Mouse (Mus musculus) CH12.LX (cell line): ENCODE results near the gene Akap1. TPM values are rescaled to one million over a fixed set of nuclear protein-coding genes. Genes with fewer than 3 reads are reported as not detected.

Experiments
- DNase-seq: peaks from one replicate; pipeline ENCODE4 v3.0.0-alpha.2; 2013; ENCODE audit errors: extremely low read depth
- H3K27ac ChIP-seq: 2 replicates; pipeline ENCODE4 v1.5.1; 2012; ENCODE audit warnings: low read depth, mild to moderate bottlenecking, control low read depth, moderate library complexity; ENCODE audit not compliant: insufficient read depth
- H3K27me3 ChIP-seq: replicated peaks from 2 replicates; pipeline ENCODE3; 2012; ENCODE audit warnings: inconsistent platforms
- H3K36me3 ChIP-seq, 2 experiments: replicated peaks in 1 of 2; 2 replicates each; pipeline versions ENCODE3 to v1.6.1; 2012; ENCODE audit warnings: inconsistent platforms in 1 of 2, low read length in 1 of 2, mild to moderate bottlenecking in 1 of 2, mixed read lengths in 1 of 2, moderate library complexity in 1 of 2; ENCODE audit not compliant: control insufficient read depth in 1 of 2, insufficient read depth in 1 of 2
- H3K4me1 ChIP-seq, 2 experiments: 2 replicates each; pipeline ENCODE4 v1.6.1; 2012; ENCODE audit warnings: inconsistent platforms in 1 of 2, moderate library complexity in 1 of 2; ENCODE audit not compliant: insufficient read depth in 2 of 2, control insufficient read depth in 1 of 2
- H3K4me2 ChIP-seq: 2 replicates; pipeline ENCODE4 v1.6.1; 2012; ENCODE audit warnings: low read depth, mild to moderate bottlenecking, control low read depth; ENCODE audit not compliant: poor library complexity, insufficient read depth, severe bottlenecking
- H3K4me3 ChIP-seq, 3 experiments: fragments of 150-350 bp in 1 of 3; sonication (generic) in 1 of 3; replicated peaks in 1 of 3; 2 replicates each; pipeline versions ENCODE3 to v1.5.1; 2011 to 2012; ENCODE audit warnings: low read depth in 2 of 3, low read length in 2 of 3, mild to moderate bottlenecking in 2 of 3, moderate library complexity in 2 of 3, control low read depth in 1 of 3, improper control_type of control experiment in 1 of 3, inconsistent platforms in 1 of 3, mixed read lengths in 1 of 3; ENCODE audit not compliant: poor library complexity in 1 of 3
- H3K79me2 ChIP-seq: replicated peaks from 2 replicates; pipeline ENCODE4 v1.6.1; 2012; ENCODE audit warnings: mild to moderate bottlenecking, moderate library complexity; ENCODE audit not compliant: control insufficient read depth, poor library complexity, insufficient read depth, severe bottlenecking; ENCODE audit errors: extremely low read depth
- H3K9ac ChIP-seq: 2 replicates; pipeline ENCODE4 v1.6.1; 2012; ENCODE audit warnings: low read depth, mild to moderate bottlenecking, control low read depth, moderate library complexity; ENCODE audit not compliant: insufficient read depth
- H3K9me3 ChIP-seq: replicated peaks from 2 replicates; pipeline ENCODE3; 2012; ENCODE audit warnings: low read length, inconsistent platforms, mixed read lengths
- BHLHE40 ChIP-seq: IDR thresholded peaks from 2 replicates; pipeline ENCODE4 v1.6.1; 2011; ENCODE audit warnings: mild to moderate bottlenecking, low read depth, low read length, improper control_type of control experiment
- CHD2 ChIP-seq: IDR thresholded peaks from 2 replicates; pipeline ENCODE4 v1.6.1; 2011; ENCODE audit warnings: low read length, improper control_type of control experiment
- CTCF ChIP-seq, 2 experiments: IDR thresholded peaks in 1 of 2; conservative IDR thresholded peaks in 1 of 2; 2 replicates each; pipeline ENCODE4 v1.5.1; 2011 to 2012; ENCODE audit warnings: low read depth in 2 of 2, low read length in 2 of 2, improper control_type of control experiment in 1 of 2, inconsistent platforms in 1 of 2, mild to moderate bottlenecking in 1 of 2, moderate library complexity in 1 of 2
- E2F4 ChIP-seq: IDR thresholded peaks from 2 replicates; pipeline ENCODE4 v1.6.1; 2011; ENCODE audit warnings: low read depth, low read length, improper control_type of control experiment; ENCODE audit not compliant: insufficient replicate concordance
- ELF1 ChIP-seq: IDR thresholded peaks from 2 replicates; pipeline ENCODE4 v1.6.1; 2014; ENCODE audit warnings: low read depth, mild to moderate bottlenecking, inconsistent platforms, low read length, improper control_type of control experiment
- JUN ChIP-seq: IDR thresholded peaks from 2 replicates; pipeline ENCODE4 v1.6.1; 2011; ENCODE audit warnings: low read depth, mild to moderate bottlenecking, low read length, improper control_type of control experiment, moderate library complexity; ENCODE audit not compliant: insufficient read depth
- MAX ChIP-seq: IDR thresholded peaks from 2 replicates; pipeline ENCODE4 v1.6.1; 2011; ENCODE audit warnings: low read length, improper control_type of control experiment
- MXI1 ChIP-seq: IDR thresholded peaks from 2 replicates; pipeline ENCODE4 v1.6.1; 2011; ENCODE audit warnings: mild to moderate bottlenecking, low read depth, low read length, improper control_type of control experiment
- NRF1 ChIP-seq: IDR thresholded peaks from 2 replicates; pipeline ENCODE4 v1.6.1; 2014; ENCODE audit warnings: low read depth, mild to moderate bottlenecking, inconsistent platforms, low read length, improper control_type of control experiment, moderate library complexity
- SIN3A ChIP-seq: IDR thresholded peaks from 2 replicates; pipeline ENCODE4 v1.6.1; 2012; ENCODE audit warnings: low read length, improper control_type of control experiment, inconsistent platforms
- TCF12 ChIP-seq: IDR thresholded peaks from 2 replicates; pipeline ENCODE4 v1.6.1; 2014; ENCODE audit warnings: low read depth, mild to moderate bottlenecking, inconsistent platforms, low read length, improper control_type of control experiment
- UBTF ChIP-seq: IDR thresholded peaks from 2 replicates; pipeline ENCODE4 v1.6.1; 2012; ENCODE audit warnings: low read depth, mild to moderate bottlenecking, inconsistent platforms, low read length, improper control_type of control experiment, moderate library complexity
- USF1 ChIP-seq: IDR thresholded peaks from 2 replicates; pipeline ENCODE4 v1.6.1; 2014; ENCODE audit warnings: low read depth, mild to moderate bottlenecking, inconsistent platforms, low read length, improper control_type of control experiment
- USF2 ChIP-seq: conservative IDR thresholded peaks from 2 replicates; pipeline ENCODE4 v1.6.1; 2011; ENCODE audit warnings: low read depth, low read length, improper control_type of control experiment
- ZMIZ1 ChIP-seq: IDR thresholded peaks from 2 replicates; pipeline ENCODE4 v1.6.1; 2012; ENCODE audit warnings: low read depth, mild to moderate bottlenecking, inconsistent platforms, low read length, improper control_type of control experiment
- dilution Hi-C: fragments of 300-500 bp; cut with MboI; formaldehyde crosslinking; loops from 2 replicates; pipeline ENCODE4 v1.14.3; 2020; ENCODE audit warnings: low sequenced_read_pairs; ENCODE audit not compliant: extremely low pct_unique_long_range_greater_than_20kb, extremely low pct_ligation_motif_present
- in situ Hi-C: fragments of 300-500 bp; cut with MboI; formaldehyde crosslinking; loops from 3 replicates; pipeline ENCODE4 v1.14.3; 2019; ENCODE audit warnings: low sequenced_read_pairs, low pct_ligation_motif_present, low pct_unique_long_range_greater_than_20kb, mixed read lengths
- polyA plus RNA-seq: library from polyadenylated mRNA; unstranded; fragments of >175 nt; gene quantifications from 2 replicates; pipeline ENCODE4 v1.2.1, GENCODE M21; 2012; ENCODE audit warnings: low read depth; ENCODE audit not compliant: insufficient read length
- total RNA-seq, 2 experiments: library from RNA; depleted of rRNA; stranded (reverse); fragments of 300-350 nt in 1 of 2; fragments of >200 nt in 1 of 2; gene quantifications; 2 replicates each; pipeline ENCODE4 v1.2.3; 2012 to 2014

Gene Akap1
- total and polyA plus RNA-seq, 3 experiments, result 46.4 to 54.8 (median 51.6) TPM

- Histone ChIP-seq H3K27ac (no peak overlapping the region), H3K4me2 (peak overlapping the region; percentile 52)
- in situ Hi-C loops, result no loop called here
Observed at GRCm38 (mm10) chr11:88863904-88864457, 405 bp downstream of the Akap1 start.

GRCm38 (mm10) chr11:88863071-88863903 lies 1.1 kb downstream of the Akap1 start:
- Histone ChIP-seq H3K4me2 (peak overlapping the region; percentile 52), H3K79me2 (peaks cover 52% of the 10 kb centered on the region), H3K9me3 (no peaks in the 10 kb centered on the region), H3K27me3 (peaks cover 4% of the 10 kb centered on the region), H3K4me3 (peak overlapping the region; percentile 66 to 89 (median 77)), H3K27ac (no peak overlapping the region), H3K36me3 (peaks cover 0 to 19% of the 10 kb centered on the region in 2 experiments), H3K9ac (peak overlapping the region; percentile 52), H3K4me1 (peaks cover 20 to 43% of the 10 kb centered on the region in 2 experiments)
- in situ Hi-C loops, result no loop called here
- no peak for DNase-seq
- TF ChIP-seq CTCF (conservative IDR thresholded peaks at IDR 0.05 in 1 of 2, IDR thresholded peaks at IDR 0.05 in 1 of 2; ENCODE audit: low read depth in 2 of 2, low read length in 2 of 2) (no peak), NRF1 (no peak), MXI1 (peak; percentile 64; the same call in 1 of the 2 replicates), JUN (no peak), TCF12 (0 out of 2 replicates have a peak, but pooled peaks have one; percentile 38), ZMIZ1 (no peak), USF1 (peak; percentile 78), BHLHE40 (peak; percentile 64), SIN3A (peak; percentile 85), ELF1 (0 out of 2 replicates have a peak, but pooled peaks have one; percentile 6), USF2 (peak; percentile 70)
- dilution Hi-C loops, result no loop called here

More at GRCm38 (mm10) chr11:88863904-88864457, 405 bp downstream of the Akap1 start:
- TF ChIP-seq CTCF (conservative IDR thresholded peaks at IDR 0.05 in 1 of 2, IDR thresholded peaks at IDR 0.05 in 1 of 2; ENCODE audit: low read depth in 2 of 2, low read length in 2 of 2) (0 out of 4 replicates have a peak, but pooled peaks of 1 of the 2 experiments have one; percentile 1), E2F4 (no peak), USF1 (no peak), MAX (no peak), UBTF (0 out of 2 replicates have a peak, but pooled peaks have one; percentile 83), MXI1 (no peak), CHD2 (peak; percentile 64; the same call in 1 of the 2 replicates)
- Histone ChIP-seq H3K79me2 (peaks cover 46% of the 10 kb centered on the region), H3K36me3 (peaks cover 0 to 16% of the 10 kb centered on the region in 2 experiments), H3K4me1 (peaks cover 18 to 38% of the 10 kb centered on the region in 2 experiments), H3K9me3 (no peaks in the 10 kb centered on the region), H3K4me3 (peak overlapping the region; percentile 66 to 89 (median 77)), H3K27me3 (peaks cover 7% of the 10 kb centered on the region), H3K9ac (peak overlapping the region; percentile 52)
- peak; percentile 59 for DNase-seq
- dilution Hi-C loops, result no loop called here
